Mouse (Mus musculus) cerebellum, adult 2 months (tissue): Measurements from ENCODE around the gene Dock3. TPM values are rescaled to one million over a fixed set of nuclear protein-coding genes. Genes with fewer than 3 reads are reported as not detected.
A peak's percentile ranks its signal among the peaks of the same experiment; 100 is the strongest.
"Not testable (repeated sequence)": the region's sequence is repeated elsewhere in the genome, so short reads cannot be mapped to it uniquely, and the experiment has no call there.

ENCODE experiments used
- DNase-seq, 2 experiments: peaks; one replicate each; pipeline ENCODE4 v3.0.0; 2021
- H3K27ac ChIP-seq: fragments of 200-500 bp; 2 replicates; pipeline ENCODE4 v1.5.1; 2012; ENCODE audit warnings: low read length, control low read depth, inconsistent platforms; ENCODE audit not compliant: insufficient read depth
- H3K27me3 ChIP-seq: fragments of 200-500 bp; 2 replicates; pipeline ENCODE4 v1.6.1; 2012; ENCODE audit warnings: inconsistent platforms, mild to moderate bottlenecking, low read length, moderate library complexity; ENCODE audit not compliant: control insufficient read depth, insufficient read depth
- H3K4me1 ChIP-seq: fragments of 200-500 bp; 2 replicates; pipeline ENCODE4 v1.6.1; 2011; ENCODE audit warnings: low read length; ENCODE audit not compliant: control insufficient read depth, insufficient read depth
- H3K4me3 ChIP-seq: fragments of 200-500 bp; replicated peaks from 2 replicates; pipeline ENCODE3; 2011; ENCODE audit warnings: mild to moderate bottlenecking, low read depth, low read length, control low read depth; ENCODE audit not compliant: insufficient read depth
- CTCF ChIP-seq: fragments of 200-500 bp; IDR thresholded peaks from 2 replicates; pipeline ENCODE4 v1.5.1; 2011; ENCODE audit warnings: low read depth, mild to moderate bottlenecking, control low read depth, low read length, moderate library complexity, borderline replicate concordance; ENCODE audit not compliant: insufficient read depth
- POLR2A ChIP-seq: fragments of 200-500 bp; IDR thresholded peaks from 2 replicates; pipeline ENCODE4 v1.6.1; 2011; ENCODE audit warnings: low read length, control low read depth, borderline replicate concordance; ENCODE audit not compliant: insufficient read depth
- WGBS: fragments of 180-500 bp; shearing (Covaris S2); methylation state at CpG from one replicate; pipeline ENCODE4 v1.1.7; 2018; 5-methylcytosine and 5-hydroxymethylcytosine counted together
- polyA plus RNA-seq: library from polyadenylated mRNA; depleted of rRNA; stranded (reverse); fragments of >200 nt; gene quantifications from 2 replicates; pipeline ENCODE4 v1.2.3, GENCODE M21; 2012

The Dock3 gene
- polyA plus RNA-seq, 1 experiment: 121 TPM

- DNase-seq: no peak
- no peak overlapping the region for H3K27ac ChIP-seq
- no peak overlapping the region for H3K4me3 ChIP-seq
- WGBS: 53% methylated on average over 6 of the region's 6 CpGs
- H3K4me1 ChIP-seq: peaks cover 4% of the 10 kb centered on the region; the same call in 1 of the 2 replicates
- TF ChIP-seq CTCF (no peak), POLR2A (no peak)
- H3K27me3 ChIP-seq: no peaks in the 10 kb centered on the region
Observed at GRCm38 (mm10) chr9:107099487-107099886, 132.2 kb downstream of the Dock3 start.

- H3K27me3 ChIP-seq, H3K4me3 ChIP-seq, H3K27ac ChIP-seq, H3K4me1 ChIP-seq, DNase-seq: not testable (repeated sequence)
- WGBS: 55% methylated on average over 17 of the region's 17 CpGs
Observed at GRCm38 (mm10) chr9:107089451-107089850, 142.3 kb downstream of the Dock3 start.

DNA sequence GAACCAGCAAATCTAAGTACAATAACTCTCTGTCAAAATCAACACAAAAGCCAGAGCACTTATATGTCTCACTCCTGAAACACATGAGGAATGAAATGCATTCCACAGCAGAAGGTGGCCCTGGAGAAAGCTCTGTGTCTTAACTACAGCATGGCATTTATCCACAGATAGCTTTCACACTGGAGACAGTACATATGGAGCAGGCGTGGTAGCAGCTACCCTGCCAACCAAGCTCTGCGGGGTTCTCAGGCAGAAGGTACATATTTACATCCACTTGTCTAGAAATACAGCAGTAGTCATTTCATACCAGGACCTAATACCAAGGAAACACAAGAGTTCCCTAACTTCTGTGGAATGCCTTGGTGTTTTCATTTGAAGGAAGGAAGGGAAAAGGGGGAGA, 144.2 kb downstream of the Dock3 start:
- H3K27ac ChIP-seq: no peak overlapping the region; the same call in 1 of the 2 replicates
- no peak for TF ChIP-seq CTCF
- TF ChIP-seq POLR2A: no peak
- DNase-seq: peak; percentile 60 to 83
- H3K4me3 ChIP-seq: no peak overlapping the region
- WGBS: 16% methylated on average over 2 of the region's 2 CpGs
- H3K4me1 ChIP-seq: peaks cover 5% of the 10 kb centered on the region; the same call in 1 of the 2 replicates
- no peaks in the 10 kb centered on the region for H3K27me3 ChIP-seq

- TF ChIP-seq POLR2A: no peak
- no peak for TF ChIP-seq CTCF
- Histone ChIP-seq H3K27ac (no peak overlapping the region), H3K4me1 (no peaks in the 10 kb centered on the region), H3K27me3 (no peaks in the 10 kb centered on the region), H3K4me3 (no peak overlapping the region)
- WGBS: 74% methylated on average over 2 of the region's 2 CpGs
- peak in 1 of 2 experiments; percentile 38 for DNase-seq
Observed at GRCm38 (mm10) chr9:107037947-107038346, 193.8 kb downstream of the Dock3 start.

GRCm38 (mm10) chr9:107027586-107027985, 204.1 kb downstream of the Dock3 start:
- Histone ChIP-seq H3K27ac (no peak overlapping the region), H3K27me3 (no peaks in the 10 kb centered on the region; the same call in 1 of the 2 replicates), H3K4me1 (peaks cover 6% of the 10 kb centered on the region), H3K4me3 (no peak overlapping the region)
- 60% methylated on average over 2 of the region's 2 CpGs for WGBS
- TF ChIP-seq POLR2A: no peak
- no peak for TF ChIP-seq CTCF
- DNase-seq: peak; percentile 40 to 62

DNA sequence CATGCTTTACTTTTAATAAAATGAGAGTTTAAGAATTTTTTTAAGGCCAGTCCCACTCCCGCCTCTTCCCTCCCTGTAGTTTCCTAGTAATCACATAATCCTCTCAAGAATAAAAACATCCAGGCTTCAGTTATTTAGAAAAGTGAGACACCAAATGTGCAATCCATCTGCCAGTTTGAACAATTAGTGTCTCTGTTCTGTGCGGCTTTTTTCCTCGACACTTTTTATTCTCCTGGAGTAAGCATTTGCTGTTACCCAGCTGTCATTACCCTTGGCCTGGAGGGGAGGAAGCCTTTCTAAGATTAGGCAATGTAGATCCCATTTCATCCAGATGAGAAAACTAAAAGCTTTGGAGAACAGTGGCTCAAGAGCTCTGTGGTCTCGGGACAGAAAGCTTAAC, 221.9 kb downstream of the Dock3 start:
- no peak for DNase-seq
- H3K27ac ChIP-seq: no peak overlapping the region
- WGBS: 71% methylated on average over 4 of the region's 4 CpGs

DNA sequence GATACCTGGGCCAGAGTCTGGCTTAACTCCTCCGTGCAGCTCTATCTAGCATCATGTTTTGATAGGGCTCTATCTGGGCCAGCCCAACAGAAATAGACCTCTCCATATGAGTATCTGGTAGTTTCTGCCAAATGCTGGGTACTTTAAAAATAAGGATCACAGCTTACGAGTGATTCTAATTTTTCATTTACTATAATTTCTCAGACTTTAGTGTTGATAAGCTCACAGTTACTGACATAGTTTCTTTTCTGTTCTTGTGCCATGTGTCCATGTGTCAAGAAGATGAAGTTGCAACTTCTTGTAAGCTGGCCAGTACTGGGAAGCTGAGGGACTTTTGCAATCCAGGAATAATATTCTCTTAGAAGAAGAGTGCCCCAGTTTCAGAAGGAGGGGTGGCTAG, 228.5 kb downstream of the Dock3 start:
- WGBS: 78% methylated on average over 2 of the region's 2 CpGs
- H3K4me1 ChIP-seq: no peaks in the 10 kb centered on the region
- TF ChIP-seq CTCF (no peak), POLR2A (no peak)
- DNase-seq: no peak
- no peaks in the 10 kb centered on the region for H3K27me3 ChIP-seq
- H3K4me3 ChIP-seq: no peak overlapping the region
- H3K27ac ChIP-seq: no peak overlapping the region

More for the DNA sequence above, 221.9 kb downstream of the Dock3 start:
- H3K4me1 ChIP-seq: no peaks in the 10 kb centered on the region
- H3K4me3 ChIP-seq: no peak overlapping the region
- no peak for TF ChIP-seq CTCF
- no peak for TF ChIP-seq POLR2A
- no peaks in the 10 kb centered on the region for H3K27me3 ChIP-seq

DNA sequence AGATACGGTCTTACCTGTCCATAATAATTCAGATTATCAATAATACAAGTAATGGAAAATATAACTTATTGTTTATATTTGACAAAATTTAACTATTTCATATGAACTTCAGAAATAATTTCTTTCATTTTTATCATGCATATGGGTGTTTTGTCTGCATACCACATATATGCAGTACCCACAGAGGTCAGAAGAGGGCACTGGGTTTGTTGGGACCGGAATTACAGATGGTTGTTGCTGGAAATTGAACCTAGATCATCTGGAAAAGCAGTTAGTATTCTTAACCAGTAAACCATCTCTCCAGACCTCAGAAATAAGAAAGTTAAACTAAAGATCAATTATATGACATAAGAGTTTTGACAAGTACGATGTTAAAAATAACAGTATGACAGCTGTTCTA, 261.0 kb downstream of the Dock3 start:
- 68% methylated on average over 3 of the region's 3 CpGs for WGBS
- Histone ChIP-seq H3K4me3 (no peak overlapping the region), H3K4me1 (no peaks in the 10 kb centered on the region), H3K27me3 (no peaks in the 10 kb centered on the region), H3K27ac (no peak overlapping the region)
- peak in 1 of 2 experiments; percentile 22 for DNase-seq
- no peak for TF ChIP-seq POLR2A
- peak; percentile 14; the same call in 1 of the 2 replicates for TF ChIP-seq CTCF

DNA sequence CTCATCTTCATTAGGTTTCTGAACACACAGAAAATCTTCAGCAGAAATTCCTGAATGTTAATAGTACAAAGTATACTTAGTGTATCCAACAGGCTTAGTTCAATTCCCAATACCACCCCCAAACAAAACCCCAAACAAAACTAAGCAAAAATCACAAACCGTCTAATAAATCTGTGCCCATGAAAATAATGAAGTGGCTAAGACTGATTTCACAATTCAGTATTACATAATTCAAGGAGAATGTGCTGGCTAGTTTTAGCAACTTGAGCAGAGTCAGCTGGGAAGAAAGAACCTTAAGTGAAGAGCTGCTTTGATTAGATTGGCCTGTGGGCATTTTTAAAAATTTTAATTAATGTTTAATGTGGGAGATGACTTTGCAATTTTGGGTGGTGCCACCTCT, 273.3 kb downstream of the Dock3 start:
- no peak for DNase-seq
- Histone ChIP-seq H3K4me1 (no peaks in the 10 kb centered on the region), H3K27ac (no peak overlapping the region), H3K4me3 (no peak overlapping the region), H3K27me3 (no peaks in the 10 kb centered on the region)
- 93% methylated on average over 1 of the region's 1 CpGs for WGBS
- TF ChIP-seq CTCF: no peak
- TF ChIP-seq POLR2A: no peak
